Mouse (Mus musculus) spleen, postnatal 14 days (tissue): ENCODE data around the gene Gm10354.
"Not testable (repeated sequence)": the region's sequence is repeated elsewhere in the genome, so short reads cannot be mapped to it uniquely, and the experiment has no call there.

Experiments used
- DNase-seq, 2 experiments: peaks; one replicate each; pipeline ENCODE4 v3.0.0; 2021 to 2022; ENCODE audit warnings: low spot score in 2 of 2

Gene Gm10354

DNA sequence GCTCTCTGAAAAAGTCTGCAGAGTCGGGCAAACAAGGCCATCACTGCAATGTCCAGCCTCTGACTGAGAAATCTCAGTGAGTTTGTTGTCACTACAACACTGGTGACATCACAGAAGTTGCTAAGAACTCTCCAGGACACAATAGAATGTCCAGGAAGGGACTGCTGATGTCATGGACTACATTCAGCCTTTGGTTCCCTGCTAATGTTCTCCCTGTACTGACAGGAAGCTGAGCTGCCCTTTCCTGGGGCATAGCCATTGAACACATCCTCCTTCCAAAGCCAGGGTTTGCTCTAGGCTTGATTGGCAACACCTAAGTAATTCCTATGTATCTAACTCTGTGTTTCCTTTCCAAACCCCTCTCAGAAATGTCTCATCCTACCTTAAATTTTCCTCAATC lies at the start of gene Gm10354:
Gene Gm10354, minus strand, starts transcription at position 101 of the 400 bp plus-strand sequence.
- DNase-seq = not testable (repeated sequence)

DNA sequence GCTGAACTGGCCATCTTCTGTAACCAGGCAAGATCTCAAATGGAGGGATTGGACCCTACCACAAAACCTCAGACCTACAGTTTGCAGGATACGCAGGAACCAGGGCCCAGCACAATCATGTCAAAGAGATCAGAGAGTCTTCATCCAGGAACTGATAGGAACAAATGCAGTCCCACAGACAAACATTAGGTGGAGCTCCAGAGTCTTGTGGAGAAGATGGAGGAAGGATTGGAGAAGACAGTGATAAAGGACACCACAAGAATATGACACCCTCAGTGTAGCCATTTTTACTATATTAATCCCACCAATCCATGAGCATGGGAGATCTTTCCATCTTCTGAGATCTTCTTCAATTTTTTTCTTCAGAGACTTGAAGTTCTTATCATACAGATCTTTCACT lies 45.6 kb upstream of the Gm10354 start:
- not testable (repeated sequence) for DNase-seq

GRCm38 (mm10) chr5:15020067-15020466 lies 41.3 kb upstream of the Gm10354 start:
- DNase-seq = not testable (repeated sequence)

GRCm38 (mm10) chr5:15010639-15011582 lies 32.2 kb upstream of the Gm10354 start:
- DNase-seq = not testable (repeated sequence)

DNA sequence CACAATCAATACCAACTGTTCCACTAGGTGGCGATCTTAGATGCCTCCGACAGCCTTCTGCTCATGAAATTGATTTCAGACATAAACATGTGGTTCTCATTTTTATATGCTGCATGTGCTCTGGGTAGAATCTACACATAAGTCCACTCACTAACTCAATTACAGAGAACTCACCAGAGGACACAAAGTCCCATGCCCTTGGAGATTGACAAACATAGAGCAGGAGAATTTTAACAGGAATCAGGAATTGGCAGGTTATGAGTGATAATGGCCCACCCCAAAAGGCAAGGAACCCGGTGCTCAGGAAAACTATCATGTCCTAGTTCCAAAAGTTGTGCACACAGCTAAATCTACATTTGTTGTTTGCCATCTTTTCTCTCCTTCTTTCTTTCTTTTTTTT lies 28.2 kb upstream of the Gm10354 start:
- not testable (repeated sequence) for DNase-seq

DNA sequence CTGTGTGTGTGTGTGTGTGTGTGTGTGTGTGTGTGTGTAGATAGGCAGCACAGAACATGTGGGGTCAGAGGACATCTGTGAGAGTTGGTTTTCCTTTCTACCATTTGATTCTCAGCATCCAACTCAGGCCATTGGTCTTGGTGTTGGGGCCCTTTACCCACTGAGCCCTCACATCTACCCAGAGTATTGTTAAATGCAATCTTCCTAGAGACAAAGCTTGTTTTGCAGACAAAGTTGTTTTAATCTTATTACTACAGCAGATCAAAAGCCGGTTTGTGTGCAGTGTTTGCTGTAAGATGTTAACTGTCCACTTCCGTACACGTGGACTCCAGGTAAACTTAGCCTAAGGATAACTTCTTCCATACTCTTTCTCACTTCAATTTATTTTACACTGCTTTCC lies 27.6 kb upstream of the Gm10354 start:
- not testable (repeated sequence) for DNase-seq

DNA sequence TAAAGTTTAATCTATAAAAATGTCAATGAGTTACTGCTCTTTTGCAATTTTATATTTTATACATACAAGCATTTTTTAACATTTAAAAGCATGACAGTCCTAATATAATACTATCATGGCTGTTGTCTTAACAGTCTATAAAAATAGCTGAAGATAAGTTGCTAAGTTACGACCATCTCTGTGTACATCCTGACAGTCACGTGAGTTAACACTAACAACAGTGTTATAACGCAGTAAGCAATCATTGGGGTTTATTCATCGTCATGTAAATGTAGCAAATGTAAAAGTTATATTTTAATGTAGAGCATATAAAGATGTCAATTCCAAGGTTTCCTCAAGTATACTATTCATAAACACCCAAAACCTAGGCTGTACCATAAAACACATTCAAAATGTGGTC lies 26.8 kb upstream of the Gm10354 start:
- not testable (repeated sequence) for DNase-seq

DNA sequence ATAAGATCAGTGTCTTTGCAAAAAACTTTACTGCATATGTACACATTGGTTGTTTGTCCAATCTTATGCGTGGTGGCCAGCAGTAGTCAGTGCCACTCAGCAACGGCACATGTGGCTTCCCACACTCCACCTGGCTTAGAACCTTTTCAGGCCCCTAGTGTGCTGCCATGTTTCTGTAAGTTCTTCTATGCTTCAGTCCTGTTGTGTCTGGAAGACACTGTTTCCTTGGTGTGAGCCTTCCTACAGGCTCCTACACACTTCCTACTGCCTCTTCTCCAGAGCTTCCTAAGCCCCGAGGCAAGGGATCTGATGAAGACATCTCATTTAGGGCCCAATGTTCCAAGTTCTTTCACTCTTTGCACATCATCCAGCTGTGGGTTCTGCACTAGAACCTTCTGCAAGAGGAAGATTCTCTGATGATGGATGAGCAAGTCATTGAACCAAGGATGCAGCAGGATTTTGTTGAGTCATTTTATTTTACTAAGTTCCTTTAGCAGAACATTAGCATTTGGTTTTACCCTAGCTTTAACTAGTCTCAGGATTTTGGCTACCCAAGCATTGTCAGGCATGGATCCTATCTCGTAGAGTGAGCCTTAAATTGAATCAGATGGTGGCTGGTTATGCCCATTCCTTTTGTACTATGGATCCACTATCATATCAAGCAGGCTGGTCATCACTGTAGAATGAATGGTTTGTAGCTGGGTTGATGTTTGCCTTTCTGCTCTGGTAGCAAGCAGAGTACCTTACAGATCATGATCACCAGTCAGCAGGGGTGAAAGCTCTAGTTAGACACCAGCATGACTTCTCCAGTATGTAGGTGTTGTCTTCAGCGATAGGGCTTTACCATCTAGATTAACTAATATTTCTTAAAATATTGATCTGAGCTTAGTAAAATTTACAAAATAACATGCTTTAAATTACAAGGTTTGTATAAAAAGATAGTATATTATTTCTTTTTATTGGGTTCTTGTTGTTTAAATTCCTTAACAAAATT lies 26.1 kb upstream of the Gm10354 start:
- DNase-seq = not testable (repeated sequence)

DNA sequence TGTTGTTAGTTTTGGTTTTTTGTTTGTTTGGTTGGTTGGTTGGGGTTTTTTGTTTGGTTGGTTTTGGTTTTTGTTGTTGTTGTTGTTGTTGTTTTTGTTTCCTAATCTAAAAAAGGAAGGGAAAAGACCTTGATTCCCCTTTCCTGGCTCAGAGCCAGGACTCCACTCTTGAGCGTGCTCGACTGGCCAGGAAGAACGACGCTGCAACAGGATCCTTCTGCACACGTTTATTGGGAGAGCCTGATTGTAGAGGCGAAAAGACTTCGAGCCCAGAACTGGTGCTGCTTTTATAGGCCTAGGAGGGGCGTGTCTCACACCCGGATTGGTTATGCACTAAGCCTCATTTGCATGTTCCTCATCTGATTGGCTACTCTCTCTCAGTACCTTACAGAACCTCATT lies 19.3 kb upstream of the Gm10354 start:
- DNase-seq = not testable (repeated sequence)

- DNase-seq = not testable (repeated sequence)
Observed at GRCm38 (mm10) chr5:14997556-14997955, 18.8 kb upstream of the Gm10354 start.

- DNase-seq = not testable (repeated sequence)
Observed at GRCm38 (mm10) chr5:14996670-14997249, 18.0 kb upstream of the Gm10354 start.

- not testable (repeated sequence) for DNase-seq
Observed at GRCm38 (mm10) chr5:14994124-14994523, 15.4 kb upstream of the Gm10354 start.

- not testable (repeated sequence) for DNase-seq
Observed at GRCm38 (mm10) chr5:14990375-14991158, 11.8 kb upstream of the Gm10354 start.

DNA sequence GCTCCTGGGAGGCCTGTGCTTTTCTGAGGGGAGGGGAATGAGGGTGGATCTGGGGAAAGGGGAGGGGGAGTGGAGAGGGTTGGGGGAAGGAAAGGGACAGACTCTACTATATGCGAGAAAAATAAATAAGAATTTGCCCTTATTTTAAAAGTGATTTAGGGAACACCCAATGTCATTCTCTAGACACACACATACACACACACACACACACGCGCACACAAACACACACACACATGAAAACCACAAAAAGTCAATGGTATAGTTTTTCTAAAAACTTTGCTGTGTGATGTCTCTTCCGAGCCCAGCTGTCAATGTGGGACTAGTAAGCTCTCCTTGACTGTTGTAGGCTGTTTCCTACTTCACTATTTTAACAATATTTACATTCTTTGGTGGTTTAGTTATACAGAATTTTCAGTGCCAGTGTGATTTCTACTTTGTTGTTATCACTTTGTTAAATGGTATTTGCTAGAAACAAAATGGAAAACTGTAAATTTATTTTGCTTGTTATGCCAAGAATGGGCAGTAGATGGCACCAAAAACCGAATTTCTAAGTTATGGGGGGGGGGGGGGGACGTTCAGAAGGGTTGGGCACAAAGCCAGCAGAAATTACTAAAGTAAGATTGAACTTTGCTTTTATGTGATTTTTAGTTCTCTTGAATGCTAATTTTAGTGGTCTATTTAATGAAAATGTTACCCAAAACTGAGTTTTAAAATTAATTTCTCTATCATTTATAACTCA lies 8.1 kb upstream of the Gm10354 start:
- not testable (repeated sequence) for DNase-seq

DNA sequence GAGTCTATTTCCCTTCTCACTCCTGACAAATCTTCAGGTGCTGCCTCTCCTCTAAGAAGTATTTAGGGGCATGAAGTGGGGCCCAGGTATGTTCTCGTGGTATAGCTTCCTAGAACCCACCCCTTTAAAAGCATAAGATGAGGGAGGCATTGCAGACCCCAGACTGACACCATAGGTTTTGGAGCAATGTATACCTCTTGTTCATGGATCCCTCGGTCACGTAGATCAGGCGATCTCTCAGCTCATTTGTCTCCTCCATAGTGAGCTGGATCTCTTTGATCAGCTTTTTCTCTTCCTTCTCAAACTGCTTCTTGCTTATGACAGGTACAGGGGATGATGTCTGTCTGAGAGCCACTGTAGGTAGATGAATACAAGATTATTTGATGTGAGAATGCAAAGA lies 1.4 kb downstream of the Gm10354 start:
- DNase-seq = not testable (repeated sequence)

GRCm38 (mm10) chr5:14975294-14975693 lies 3.4 kb downstream of the Gm10354 start:
- DNase-seq = not testable (repeated sequence)

GRCm38 (mm10) chr5:14972841-14973240 lies 5.9 kb downstream of the Gm10354 start:
- DNase-seq = not testable (repeated sequence)

- DNase-seq = not testable (repeated sequence)
Observed at GRCm38 (mm10) chr5:14963821-14964220, 14.9 kb downstream of the Gm10354 start.

- DNase-seq = not testable (repeated sequence)
Observed at GRCm38 (mm10) chr5:14961502-14961901, 17.2 kb downstream of the Gm10354 start.
